Mouse (Mus musculus): ENCODE results near the gene Olfr814. TPM values are rescaled to one million over a fixed set of nuclear protein-coding genes. Genes with fewer than 3 reads are reported as not detected.
"Not testable (repeated sequence)": the region's sequence is repeated elsewhere in the genome, so short reads cannot be mapped to it uniquely, and the experiment has no call there.

Gene Olfr814
- polyA plus RNA-seq (2016; fragmentation: Nextera tagmentation; extraction: Ambion mirVana) = not detected in 2 replicates

- H3K9ac ChIP-seq; H3K4me2 ChIP-seq; H3K9me3 ChIP-seq (replicated peaks); ATAC-seq; H3K27ac ChIP-seq; H3K4me3 ChIP-seq; H3K27me3 ChIP-seq (replicated peaks); H3K36me3 ChIP-seq; H3K4me1 ChIP-seq: not testable (repeated sequence)
- WGBS (ENCODE audit: insufficient replicate concordance) = 43% methylated on average over 1 of the region's 1 CpGs
These were observed at the start of gene Olfr814 for GRCm38 (mm10) chr10:129879751-129880150. Gene Olfr814 (minus strand): TSS chr10:129879851.

GRCm38 (mm10) chr10:129915497-129915896 is 35.8 kb upstream of the Olfr814 start, which contains the start of gene Olfr816:
Gene Olfr816 (minus strand): TSS chr10:129915597.
- WGBS (ENCODE audit: insufficient replicate concordance) = 43% methylated on average over 1 of the region's 1 CpGs
- ATAC-seq = no peak

GRCm38 (mm10) chr10:129905767-129906166 is 26.1 kb upstream of the Olfr814 start, which contains the start of gene Olfr815:
Gene Olfr815 (minus strand): TSS chr10:129905867.
- H3K4me1 ChIP-seq; H3K27ac ChIP-seq; ATAC-seq; H3K4me3 ChIP-seq; H3K27me3 ChIP-seq (replicated peaks); H3K4me2 ChIP-seq; H3K9me3 ChIP-seq (replicated peaks); H3K9ac ChIP-seq; H3K36me3 ChIP-seq: not testable (repeated sequence)
- WGBS (ENCODE audit: insufficient replicate concordance) = 55% methylated on average over 1 of the region's 1 CpGs

More at GRCm38 (mm10) chr10:129915497-129915896, 35.8 kb upstream of the Olfr814 start, which contains the start of gene Olfr816:
- H3K4me3 ChIP-seq = no peak within 1 kb of the TSS
- H3K9ac ChIP-seq = no peak within 1 kb of the TSS
- no peaks in the 10 kb centered on the region for H3K9me3 ChIP-seq (replicated peaks)
- H3K4me1 ChIP-seq = no peaks in the 10 kb centered on the region
- H3K36me3 ChIP-seq = no peaks in the 10 kb centered on the region
- no peaks in the 10 kb centered on the region for H3K27me3 ChIP-seq (replicated peaks)
- no peak within 1 kb of the TSS for H3K4me2 ChIP-seq
- H3K27ac ChIP-seq = no peak within 1 kb of the TSS

- no peak overlapping the region for H3K4me3 ChIP-seq
- H3K27ac ChIP-seq = no peak overlapping the region
- no peak overlapping the region for H3K9ac ChIP-seq
- H3K4me1 ChIP-seq = no peaks in the 10 kb centered on the region
- ATAC-seq = no peak
- WGBS (ENCODE audit: insufficient replicate concordance) = 73% methylated on average over 7 of the region's 7 CpGs
- H3K36me3 ChIP-seq = no peaks in the 10 kb centered on the region
- H3K9me3 ChIP-seq (replicated peaks) = no peaks in the 10 kb centered on the region
- no peaks in the 10 kb centered on the region for H3K27me3 ChIP-seq (replicated peaks)
- H3K4me2 ChIP-seq = no peak overlapping the region
These were observed 6.3 kb upstream of the Olfr814 start for GRCm38 (mm10) chr10:129885934-129886333.

- H3K4me2 ChIP-seq; H3K4me3 ChIP-seq; ATAC-seq; H3K36me3 ChIP-seq; H3K9me3 ChIP-seq (replicated peaks); H3K27me3 ChIP-seq (replicated peaks); H3K27ac ChIP-seq; H3K9ac ChIP-seq; H3K4me1 ChIP-seq: not testable (repeated sequence)
- 53% methylated on average over 6 of the region's 6 CpGs for WGBS (ENCODE audit: insufficient replicate concordance)
These were observed 5.8 kb upstream of the Olfr814 start for GRCm38 (mm10) chr10:129885496-129885895.

- Histone ChIP-seq H3K27ac (no peak within 1 kb of the TSS), H3K4me2 (no peak within 1 kb of the TSS), H3K9ac (no peak within 1 kb of the TSS), H3K4me3 (no peak within 1 kb of the TSS), H3K27me3 (replicated peaks) (no peaks in the 10 kb centered on the region), H3K36me3 (no peaks in the 10 kb centered on the region), H3K9me3 (replicated peaks) (no peaks in the 10 kb centered on the region), H3K4me1 (no peaks in the 10 kb centered on the region)
- ATAC-seq = no peak
These were observed 24.6 kb downstream of the Olfr814 start, which contains the start of gene Olfr813 for GRCm38 (mm10) chr10:129855067-129855466. Gene Olfr813 (plus strand): TSS chr10:129855367.

- WGBS (ENCODE audit: insufficient replicate concordance) = 66% methylated on average over 1 of the region's 1 CpGs
- H3K9me3 ChIP-seq (replicated peaks) = no peaks in the 10 kb centered on the region
These were observed 32.3 kb downstream of the Olfr814 start for GRCm38 (mm10) chr10:129847343-129847742.

GRCm38 (mm10) chr10:129845994-129846393 is 33.7 kb downstream of the Olfr814 start, which contains the start of gene Olfr812:
Gene Olfr812 (minus strand): TSS chr10:129846094.
- 30% methylated on average over 1 of the region's 1 CpGs for WGBS (ENCODE audit: insufficient replicate concordance)
- H3K9ac ChIP-seq = no peak within 1 kb of the TSS
- H3K4me2 ChIP-seq = no peak within 1 kb of the TSS
- no peaks in the 10 kb centered on the region for H3K4me1 ChIP-seq
- no peaks in the 10 kb centered on the region for H3K27me3 ChIP-seq (replicated peaks)
- no peaks in the 10 kb centered on the region for H3K9me3 ChIP-seq (replicated peaks)
- ATAC-seq = no peak
- H3K4me3 ChIP-seq = no peak within 1 kb of the TSS
- H3K27ac ChIP-seq = no peak within 1 kb of the TSS
- no peaks in the 10 kb centered on the region for H3K36me3 ChIP-seq

More at GRCm38 (mm10) chr10:129847343-129847742, 32.3 kb downstream of the Olfr814 start:
- Histone ChIP-seq H3K4me1 (no peaks in the 10 kb centered on the region), H3K36me3 (no peaks in the 10 kb centered on the region), H3K27me3 (replicated peaks) (no peaks in the 10 kb centered on the region), H3K4me2 (no peak overlapping the region), H3K27ac (no peak overlapping the region), H3K9ac (no peak overlapping the region), H3K4me3 (no peak overlapping the region)
- no peak for ATAC-seq

Other genes with a start within 250 kb of the Olfr814 start
- gene Olfr799, start 242.4 kb downstream of the Olfr814 start, polyA plus RNA-seq (2016; fragmentation: Nextera tagmentation; extraction: Ambion mirVana) = not detected in 2 replicates
- gene Olfr800, start 222.2 kb downstream of the Olfr814 start, polyA plus RNA-seq (2016; fragmentation: Nextera tagmentation; extraction: Ambion mirVana) = not detected in 2 replicates
- gene Olfr801, start 206.0 kb downstream of the Olfr814 start, polyA plus RNA-seq (2016; fragmentation: Nextera tagmentation; extraction: Ambion mirVana) = not detected in 2 replicates
- not detected in 2 replicates for gene Olfr802, start 191.7 kb downstream of the Olfr814 start, polyA plus RNA-seq (2016; fragmentation: Nextera tagmentation; extraction: Ambion mirVana)
- gene Olfr803, start 185.6 kb downstream of the Olfr814 start, polyA plus RNA-seq (2016; fragmentation: Nextera tagmentation; extraction: Ambion mirVana) = not detected in 2 replicates
- not detected in 2 replicates for gene Olfr804, start 176.6 kb downstream of the Olfr814 start, polyA plus RNA-seq (2016; fragmentation: Nextera tagmentation; extraction: Ambion mirVana)
- gene Olfr805, start 150.5 kb downstream of the Olfr814 start, polyA plus RNA-seq (2016; fragmentation: Nextera tagmentation; extraction: Ambion mirVana) = not detected in 2 replicates
- gene Olfr806, start 137.9 kb downstream of the Olfr814 start, polyA plus RNA-seq (2016; fragmentation: Nextera tagmentation; extraction: Ambion mirVana) = not detected in 2 replicates
- gene Olfr807, start 122.1 kb downstream of the Olfr814 start, polyA plus RNA-seq (2016; fragmentation: Nextera tagmentation; extraction: Ambion mirVana) = not detected in 2 replicates
- gene Olfr808, start 114.4 kb downstream of the Olfr814 start, polyA plus RNA-seq (2016; fragmentation: Nextera tagmentation; extraction: Ambion mirVana) = not detected in 2 replicates
- gene Olfr809, start 105.2 kb downstream of the Olfr814 start, polyA plus RNA-seq (2016; fragmentation: Nextera tagmentation; extraction: Ambion mirVana) = not detected in 2 replicates
- not detected in 2 replicates for gene Olfr810, start 84.9 kb downstream of the Olfr814 start, polyA plus RNA-seq (2016; fragmentation: Nextera tagmentation; extraction: Ambion mirVana)
- not detected in 2 replicates for gene Olfr811, start 75.5 kb downstream of the Olfr814 start, polyA plus RNA-seq (2016; fragmentation: Nextera tagmentation; extraction: Ambion mirVana)
- not detected in 2 replicates for gene Olfr812, start 33.8 kb downstream of the Olfr814 start, polyA plus RNA-seq (2016; fragmentation: Nextera tagmentation; extraction: Ambion mirVana)
- gene Olfr813, start 24.5 kb downstream of the Olfr814 start, polyA plus RNA-seq (2016; fragmentation: Nextera tagmentation; extraction: Ambion mirVana) = not detected in 2 replicates
- not detected in 2 replicates for gene Olfr815, start 26.0 kb upstream of the Olfr814 start, polyA plus RNA-seq (2016; fragmentation: Nextera tagmentation; extraction: Ambion mirVana)
- not detected in 2 replicates for gene Olfr816, start 35.7 kb upstream of the Olfr814 start, polyA plus RNA-seq (2016; fragmentation: Nextera tagmentation; extraction: Ambion mirVana)
- not detected in 2 replicates for gene Olfr818, start 69.2 kb upstream of the Olfr814 start, polyA plus RNA-seq (2016; fragmentation: Nextera tagmentation; extraction: Ambion mirVana)
- gene Olfr819, start 87.4 kb upstream of the Olfr814 start, polyA plus RNA-seq (2016; fragmentation: Nextera tagmentation; extraction: Ambion mirVana) = not detected in 2 replicates
- not detected in 2 replicates for gene Olfr247, start 96.3 kb upstream of the Olfr814 start, polyA plus RNA-seq (2016; fragmentation: Nextera tagmentation; extraction: Ambion mirVana)
- gene Gm10310, start 105.2 kb upstream of the Olfr814 start, polyA plus RNA-seq (2016; fragmentation: Nextera tagmentation; extraction: Ambion mirVana) = not detected in 2 replicates
- gene Olfr820, start 132.8 kb upstream of the Olfr814 start, polyA plus RNA-seq (2016; fragmentation: Nextera tagmentation; extraction: Ambion mirVana) = not detected in 2 replicates
- not detected in 2 replicates for gene Olfr821, start 150.5 kb upstream of the Olfr814 start, polyA plus RNA-seq (2016; fragmentation: Nextera tagmentation; extraction: Ambion mirVana)
- not detected in 2 replicates for gene Olfr822, start 191.4 kb upstream of the Olfr814 start, polyA plus RNA-seq (2016; fragmentation: Nextera tagmentation; extraction: Ambion mirVana)
- not detected in 2 replicates for gene Olfr823, start 235.5 kb upstream of the Olfr814 start, polyA plus RNA-seq (2016; fragmentation: Nextera tagmentation; extraction: Ambion mirVana)